Mouse (Mus musculus) liver, postnatal 0 days (tissue): ENCODE data around the gene Ankrd44.

ENCODE experiments used
- CTCF ChIP-seq: sonication (generic); IDR thresholded peaks from 2 replicates; pipeline ENCODE4 v1.5.1; 2016; ENCODE audit warnings: antibody characterized with exemption, low read depth
- EP300 ChIP-seq: IDR thresholded peaks from 2 replicates; pipeline ENCODE4 v1.6.1; 2016; ENCODE audit warnings: antibody characterized with exemption, low read depth, mild to moderate bottlenecking

DNA sequence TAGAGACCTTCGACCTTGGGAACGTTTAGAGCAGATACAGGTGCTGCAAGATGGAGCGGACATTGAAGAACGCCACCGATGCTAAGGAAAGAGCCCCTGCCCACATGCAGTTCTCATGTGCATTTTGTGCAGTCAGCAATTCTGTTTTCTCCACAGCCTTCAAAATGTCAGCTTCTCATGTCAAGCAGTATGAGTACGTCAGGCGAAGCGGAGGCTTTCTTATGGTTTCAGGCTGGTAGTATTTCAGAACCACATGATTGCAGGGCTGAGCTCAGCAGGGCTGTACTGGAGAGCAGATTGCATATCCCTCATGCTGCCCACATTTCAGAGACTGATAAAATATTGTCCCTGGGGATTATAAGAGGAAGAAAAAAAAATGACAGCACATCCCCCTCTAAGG is 19.9 kb downstream of the Ankrd44 start:
- TF ChIP-seq CTCF (no peak), EP300 (no peak)
